In the genomic region with DNA sequence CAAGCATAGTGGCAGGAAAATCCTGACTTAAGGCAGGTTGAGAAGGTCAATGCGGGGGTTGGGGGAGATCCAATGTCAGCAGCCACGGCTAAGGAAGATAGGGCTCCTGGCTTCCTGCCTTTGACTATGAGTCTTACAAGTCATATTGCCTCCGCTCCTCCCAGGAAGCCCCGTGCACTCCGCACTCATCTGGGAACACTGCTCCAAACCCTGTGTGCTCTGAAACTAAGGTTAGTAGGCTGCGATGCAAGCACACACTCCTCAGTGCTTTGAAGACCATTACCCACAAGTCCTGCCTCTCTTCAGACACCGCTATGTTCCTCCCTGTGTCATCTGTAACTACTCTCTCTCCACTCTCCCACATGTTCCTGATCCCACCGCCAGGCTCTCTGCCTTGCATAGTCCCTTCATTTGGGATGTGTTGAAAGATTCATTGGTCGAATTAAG, we compare ENCODE assay signal across 8 mouse cellular contexts.
DNase-seq lines count a peak whose midpoint lies in the region; ATAC-seq and TF ChIP-seq lines count a peak whose summit lies in the region.

No protein-coding gene starts in this region.

- TF ChIP-seq CTCF in embryonic fibroblast, embryonic 13.5 days (IDR thresholded peaks at IDR 0.05; ENCODE audit: borderline replicate concordance, insufficient read depth, low read length), result no peak
- no peak for TF ChIP-seq CTCF in lung, adult 2 months (IDR thresholded peaks at IDR 0.05; ENCODE audit: insufficient read depth, low read length)

- H3K36me3 ChIP-seq in intestine, embryonic 16.5 days (ENCODE audit: control insufficient read depth, insufficient read depth, low read length), result no peaks in the 10 kb centered on the region

- peak; percentile 39 for DNase-seq in embryo, embryonic 10 days (ENCODE audit: low spot score)
- DNase-seq in embryo, embryonic 9.5 days (ENCODE audit: extremely low spot score), result no peak
- no peak for DNase-seq in lung, adult 2 months
- DNase-seq in natural killer cell, adult 2 months (ENCODE audit: low spot score in 2 of 2), result no peak
- DNase-seq in layer of hippocampus, adult 11-12 months (ENCODE audit: low spot score), result no peak
- DNase-seq in gastrocnemius, postnatal 4 days (ENCODE audit: low spot score in 2 of 2), result no peak

- H3K4me3 ChIP-seq in embryonic fibroblast, embryonic 13.5 days (ENCODE audit: insufficient read depth, low read length), result peak overlapping the region; percentile 50
- H3K4me3 ChIP-seq in intestine, embryonic 16.5 days (ENCODE audit: low read length), result peak overlapping the region; percentile 73
- H3K4me3 ChIP-seq in lung, adult 2 months (replicated peaks; ENCODE audit: extremely low read depth, low read depth, low read length), result peak overlapping the region; percentile 69

- TF ChIP-seq POLR2A in embryonic fibroblast, embryonic 13.5 days (IDR thresholded peaks at IDR 0.05; ENCODE audit: low read depth, low read length), result 0 out of 2 replicates have a peak, but pooled peaks have one; percentile 24
- no peak for TF ChIP-seq POLR2A in lung, adult 2 months (IDR thresholded peaks at IDR 0.05; ENCODE audit: borderline replicate concordance, extremely low read depth, low read depth, low read length)

- ATAC-seq in intestine, embryonic 16.5 days, result no peak

- 70% methylated on average over 9 of the region's 9 CpGs for WGBS in intestine, embryonic 16.5 days
- WGBS in lung, adult 2 months, result 37% methylated on average over 9 of the region's 9 CpGs

- peak overlapping the region; percentile 47 for H3K27ac ChIP-seq in embryonic fibroblast, embryonic 13.5 days (ENCODE audit: insufficient read depth, low read length)
- H3K27ac ChIP-seq in intestine, embryonic 16.5 days (ENCODE audit: low read length), result peak overlapping the region; percentile 25

- no peaks in the 10 kb centered on the region for H3K27me3 ChIP-seq in intestine, embryonic 16.5 days (replicated peaks; ENCODE audit: control insufficient read depth, insufficient read depth, low read length)

- peaks cover 11% of the 10 kb centered on the region for H3K4me1 ChIP-seq in embryonic fibroblast, embryonic 13.5 days (ENCODE audit: control insufficient read depth, insufficient read depth, low read length)
- H3K4me1 ChIP-seq in intestine, embryonic 16.5 days (ENCODE audit: control insufficient read depth, insufficient read depth, low read length), result peaks cover 41% of the 10 kb centered on the region
- H3K4me1 ChIP-seq in lung, adult 2 months (ENCODE audit: control insufficient read depth, insufficient read depth, low read length), result peaks cover 12% of the 10 kb centered on the region

- peaks cover 6% of the 10 kb centered on the region; the same call in 1 of the 2 replicates for H3K9me3 ChIP-seq in intestine, embryonic 16.5 days (ENCODE audit: control insufficient read depth, low read length)

- H3K9ac ChIP-seq in intestine, embryonic 16.5 days (ENCODE audit: low read depth, low read length), result peak overlapping the region; percentile 52

- peak overlapping the region; percentile 79 for H3K4me2 ChIP-seq in intestine, embryonic 16.5 days (ENCODE audit: low read depth, low read length)
